Mouse (Mus musculus) olfactory bulb, adult 2 months (tissue): ENCODE data around the gene Dennd5b.

Experiments used
- CTCF ChIP-seq: fragments of 200-500 bp; IDR thresholded peaks from 2 replicates; pipeline ENCODE4 v1.5.1; 2012; ENCODE audit warnings: low read depth, mild to moderate bottlenecking, low read length, moderate library complexity; ENCODE audit not compliant: insufficient read depth
- POLR2A ChIP-seq: fragments of 200-500 bp; IDR thresholded peaks from 2 replicates; pipeline ENCODE4 v1.6.1; 2012; ENCODE audit warnings: mild to moderate bottlenecking, low read depth, low read length, moderate library complexity; ENCODE audit not compliant: insufficient read depth

- no peak for TF ChIP-seq CTCF
- TF ChIP-seq POLR2A, result no peak
Observed at GRCm38 (mm10) chr6:149057947-149058391, 43.5 kb downstream of the Dennd5b start.
